In genomic region chr10:7662471-7663141, GRCm38 (mm10) we compare ENCODE assay signal across 8 mouse cellular contexts. TPM values are rescaled to one million over a fixed set of nuclear protein-coding genes. Genes with fewer than 3 reads are reported as not detected.
A peak's percentile ranks its signal among the peaks of the same experiment; 100 is the strongest.
DNase-seq lines count a peak whose midpoint lies in the region; ATAC-seq and TF ChIP-seq lines count a peak whose summit lies in the region.

No protein-coding gene starts in this region.

- H3K79me2 ChIP-seq in myocyte (ENCODE audit: control insufficient read depth, insufficient read depth) = peaks cover 62% of the 10 kb centered on the region

- peak overlapping the region; percentile 93 for H3K27ac ChIP-seq in forebrain, embryonic 13.5 days

- H3ac ChIP-seq in myocyte (ENCODE audit: control insufficient read depth, insufficient read length) = peak overlapping the region; percentile 66

- peak; percentile 6 to 66 for DNase-seq in adrenal gland, postnatal 4 days (ENCODE audit: low spot score in 2 of 2)
- DNase-seq in adrenal gland, adult (ENCODE audit: inconsistent age in 2 of 2, low spot score in 1 of 2) = no peak
- DNase-seq in urinary bladder, postnatal 10 days (ENCODE audit: low spot score) = peak; percentile 12
- no peak for DNase-seq in urinary bladder, postnatal 4 days (ENCODE audit: low spot score in 2 of 2)
- peak; percentile 83 for DNase-seq in liver
- DNase-seq in cerebellum, adult 18-20 months = no peak

- H3K4me3 ChIP-seq in forebrain, embryonic 13.5 days = peak overlapping the region; percentile 93
- peak overlapping the region; percentile 91 for H3K4me3 ChIP-seq in myocyte

- TF ChIP-seq POLR2A in myocyte (IDR thresholded peaks at IDR 0.05; ENCODE audit: insufficient read length, low read depth) = no peak

- H3K9me3 ChIP-seq in forebrain, embryonic 13.5 days (replicated peaks) = no peaks in the 10 kb centered on the region

- H3K4me1 ChIP-seq in forebrain, embryonic 13.5 days = peaks cover 11% of the 10 kb centered on the region

- peak; percentile 83 for ATAC-seq in forebrain, embryonic 13.5 days

- H3K4me2 ChIP-seq in forebrain, embryonic 13.5 days = peak overlapping the region; percentile 88
- peak overlapping the region; percentile 84 for H3K4me2 ChIP-seq in myocyte (ENCODE audit: low read depth)

- WGBS in forebrain, embryonic 13.5 days = under 1% methylated on average over 44 of the region's 44 CpGs

- no peaks in the 10 kb centered on the region for H3K27me3 ChIP-seq in forebrain, embryonic 13.5 days
- H3K27me3 ChIP-seq in myocyte (ENCODE audit: control insufficient read depth, insufficient read depth, insufficient read length) = no peaks in the 10 kb centered on the region

- H3K36me3 ChIP-seq in forebrain, embryonic 13.5 days (ENCODE audit: poor library complexity, severe bottlenecking) = no peaks in the 10 kb centered on the region
- H3K36me3 ChIP-seq in myocyte (ENCODE audit: control insufficient read depth, insufficient read depth) = no peaks in the 10 kb centered on the region

- H3K9ac ChIP-seq in forebrain, embryonic 13.5 days = peak overlapping the region; percentile 93

TF ChIP-seq in myocyte, 11 proteins besides CTCF, POLR2A, EP300 and RAD21:
- TF ChIP-seq SRF (IDR thresholded peaks at IDR 0.05; ENCODE audit: control insufficient read depth, insufficient read length, low read depth) = peak; percentile 5
- TF ChIP-seq MYOD1 (IDR thresholded peaks at IDR 0.05; ENCODE audit: control insufficient read depth in 1 of 3, insufficient read length in 2 of 3, low read depth in 2 of 3) = peak in 2 of 3 experiments; percentile 32 to 49
- TF ChIP-seq MYOG (IDR thresholded peaks at IDR 0.05; ENCODE audit: control insufficient read depth in 1 of 3, insufficient read depth in 1 of 3, insufficient read length in 2 of 3, low read depth in 2 of 3) = peak in 2 of 3 experiments; percentile 54 to 62
- TF ChIP-seq TCF12 (IDR thresholded peaks at IDR 0.05; ENCODE audit: insufficient read depth, poor library complexity, severe bottlenecking) = no peak

RNA-seq across cellular contexts. Expression of gene Nup43, which starts 4.7 kb away (rescaled TPM):
- 10 to 100 TPM; 16.2 to 16.3 TPM for total RNA-seq in adrenal gland, postnatal 4 days (2021)
- polyA plus RNA-seq in forebrain, embryonic 13.5 days (2015; fragmentation: Nextera tagmentation; extraction: Ambion mirVana) = 54.0 and 58.6 TPM in 2 replicates
- polyA plus RNA-seq in myocyte (2012; fragmentation: generic; extraction: Trizol) = 15.4 TPM

RNA-seq across cellular contexts. Expression of gene Pcmt1, which starts 18.3 kb away (rescaled TPM):
- total RNA-seq in adrenal gland, postnatal 4 days (2021) = 10 to 100 TPM; 84.7 to 89.2 TPM
- polyA plus RNA-seq in forebrain, embryonic 13.5 days (2015; fragmentation: Nextera tagmentation; extraction: Ambion mirVana) = 160 TPM in 2 replicates
- polyA plus RNA-seq in myocyte (2012; fragmentation: generic; extraction: Trizol) = 61.6 TPM

RNA-seq across cellular contexts. Expression of gene Lats1, which starts 18.4 kb away (rescaled TPM):
- total RNA-seq in adrenal gland, postnatal 4 days (2021) = 10 to 100 TPM; 63.5 to 65.9 TPM
- polyA plus RNA-seq in forebrain, embryonic 13.5 days (2015; fragmentation: Nextera tagmentation; extraction: Ambion mirVana) = 10.0 and 10.5 TPM in 2 replicates
- 5.0 TPM for polyA plus RNA-seq in myocyte (2012; fragmentation: generic; extraction: Trizol)

Comparison
In these comparisons a context has a peak if more than half of its experiments do, and no peak if none do; other contexts are left out.
1. DNase-seq: peak in adrenal gland, postnatal 4 days (2 of 2), urinary bladder, postnatal 10 days (single experiment) and liver (single experiment); none in adrenal gland, adult (0 of 2), urinary bladder, postnatal 4 days (0 of 2) and cerebellum, adult 18-20 months (0 of 2).